Mouse (Mus musculus) hindbrain, postnatal 0 days (tissue): ENCODE data around the gene Fgfr2. TPM values are rescaled to one million over a fixed set of nuclear protein-coding genes. Genes with fewer than 3 reads are reported as not detected.

Source experiments
- ATAC-seq: fragments of 200-750 bp; cut with Nextera tagmentation; 2 replicates; pipeline ENCODE4 v1.8.0; 2017; ENCODE audit warnings: mild to moderate bottlenecking, moderate TSS enrichment, moderate library complexity
- DNase-seq: peaks from one replicate; pipeline ENCODE4 v3.0.0-alpha.2; 2015; ENCODE audit warnings: low spot score
- H3K27ac ChIP-seq: fragments of 300-500 bp; sonication (generic); 2 replicates; pipeline ENCODE4 v1.5.1; 2014; ENCODE audit warnings: mild to moderate bottlenecking
- H3K27me3 ChIP-seq: fragments of 300-500 bp; sonication (generic); 2 replicates; pipeline ENCODE4 v1.6.1; 2014; ENCODE audit warnings: low read length, mixed read lengths; ENCODE audit not compliant: insufficient read depth
- H3K36me3 ChIP-seq: fragments of 300-500 bp; sonication (generic); 2 replicates; pipeline ENCODE4 v1.6.1; 2014; ENCODE audit warnings: low read length, mixed read lengths; ENCODE audit not compliant: insufficient read depth
- H3K4me1 ChIP-seq: fragments of 300-500 bp; sonication (generic); 2 replicates; pipeline ENCODE4 v1.6.1; 2014; ENCODE audit warnings: antibody characterized with exemption, low read length, mixed read lengths; ENCODE audit not compliant: insufficient read depth
- H3K4me2 ChIP-seq: fragments of 300-500 bp; sonication (generic); 2 replicates; pipeline ENCODE4 v1.6.1; 2014; ENCODE audit warnings: low read depth, mild to moderate bottlenecking, low read length, moderate library complexity, mixed read lengths
- H3K4me3 ChIP-seq: fragments of 300-500 bp; sonication (generic); 2 replicates; pipeline ENCODE4 v1.5.1; 2014; ENCODE audit warnings: low read length
- H3K9ac ChIP-seq: fragments of 300-500 bp; sonication (generic); replicated peaks from 2 replicates; pipeline ENCODE4 v1.6.1; 2014; ENCODE audit warnings: mild to moderate bottlenecking, low read length, moderate library complexity, mixed read lengths
- H3K9me3 ChIP-seq: fragments of 300-500 bp; sonication (generic); 2 replicates; pipeline ENCODE4 v1.6.1; 2016; ENCODE audit warnings: low read length, mixed read lengths
- CTCF ChIP-seq: IDR thresholded peaks from 2 replicates; pipeline ENCODE4 v1.5.1; 2016; ENCODE audit warnings: antibody characterized with exemption, control low read depth, low read depth
- WGBS: fragments of 180-500 bp; shearing (Covaris S2); extraction: QIAGEN DNeasy Blood & Tissue Kit; methylation state at CpG from one replicate; pipeline ENCODE4 v1.1.7; 2014; 5-methylcytosine and 5-hydroxymethylcytosine counted together
- polyA plus RNA-seq: library from polyadenylated mRNA; unstranded; fragments of >200 nt; fragmentation: Nextera tagmentation; extraction: Ambion mirVana; gene quantifications from 2 replicates; pipeline ENCODE4 v1.2.1, GENCODE M21; 2015
- total RNA-seq: library from RNA; depleted of rRNA; stranded (reverse); fragments of >200 nt; gene quantifications from 2 replicates; pipeline ENCODE4 v1.2.3, GENCODE M21; 2014

Gene Fgfr2
- total and polyA plus RNA-seq, 2 experiments from 2014 or later: 17.3 to 49.0 TPM

DNA sequence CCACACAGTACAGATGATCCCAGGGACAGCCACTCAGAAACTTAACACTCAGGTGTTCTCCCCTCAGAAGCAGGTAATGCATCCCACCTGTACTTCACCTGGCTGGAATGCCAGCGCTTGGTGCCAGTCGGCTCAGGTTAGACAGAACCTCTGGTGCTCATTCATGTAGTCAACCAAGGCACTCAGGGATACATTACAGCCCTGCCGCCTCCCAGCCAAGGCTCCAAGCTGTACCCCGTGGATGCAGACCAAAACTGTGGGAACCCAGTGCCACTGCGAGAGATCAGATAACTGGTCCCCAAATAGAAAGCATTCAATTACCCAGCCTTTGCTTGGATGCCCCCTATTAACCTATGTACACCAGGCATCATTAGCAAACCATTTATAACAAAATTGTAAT lies 846.9 kb downstream of the Fgfr2 start:
- 0 out of 2 replicates have a peak, but pooled peaks cover under 1% of the 10 kb centered on the region for H3K4me1 ChIP-seq
- H3K9ac ChIP-seq: no peak overlapping the region
- no peak overlapping the region for H3K4me3 ChIP-seq
- no peaks in the 10 kb centered on the region for H3K9me3 ChIP-seq
- DNase-seq: no peak
- H3K36me3 ChIP-seq: no peaks in the 10 kb centered on the region
- TF ChIP-seq CTCF: no peak
- no peak for ATAC-seq
- 79% methylated on average over 5 of the region's 5 CpGs for WGBS
- no peak overlapping the region for H3K4me2 ChIP-seq
- no peaks in the 10 kb centered on the region for H3K27me3 ChIP-seq
- no peak overlapping the region for H3K27ac ChIP-seq

DNA sequence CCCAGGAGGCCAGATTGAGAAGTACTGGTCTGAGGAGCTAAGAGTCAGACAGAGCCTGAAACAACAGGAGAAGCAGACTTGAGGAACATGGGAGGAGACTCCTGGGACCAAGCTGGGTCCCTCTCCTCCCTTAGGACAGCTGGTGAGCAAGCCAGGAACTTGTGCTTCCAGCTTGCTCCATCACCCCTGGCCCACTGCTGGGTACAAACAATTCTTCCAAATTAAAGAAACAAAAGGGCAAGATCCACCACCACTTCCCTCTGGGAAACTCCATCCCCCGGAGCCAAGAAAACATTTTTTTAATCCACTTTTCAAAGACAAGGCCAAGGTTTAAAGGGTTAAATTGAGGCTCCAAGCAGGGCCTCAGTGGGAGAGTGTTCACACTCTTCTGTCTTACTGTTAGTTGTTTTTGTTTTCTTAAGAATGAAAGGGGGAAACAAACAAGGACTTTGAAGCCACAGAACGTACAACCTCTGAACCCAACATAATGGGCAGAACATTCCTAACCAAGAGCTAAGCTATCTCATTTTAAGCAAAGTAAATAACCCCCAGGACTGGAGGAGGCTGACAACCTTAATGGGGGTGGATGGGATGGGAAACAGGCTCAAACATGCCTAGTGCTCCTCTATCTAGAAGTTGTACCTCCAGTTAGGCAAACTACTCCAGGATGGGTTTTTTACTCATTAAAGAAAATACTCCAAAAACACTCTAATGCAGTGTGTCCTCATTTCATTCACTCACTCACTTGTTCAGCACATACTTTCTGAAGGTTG lies 849.2 kb downstream of the Fgfr2 start:
- Histone ChIP-seq H3K36me3 (no peaks in the 10 kb centered on the region), H3K4me2 (no peak overlapping the region), H3K4me3 (no peak overlapping the region), H3K4me1 (no peaks in the 10 kb centered on the region), H3K27ac (no peak overlapping the region), H3K27me3 (no peaks in the 10 kb centered on the region), H3K9me3 (no peaks in the 10 kb centered on the region), H3K9ac (no peak overlapping the region)
- WGBS: 43% methylated on average over 2 of the region's 2 CpGs
- ATAC-seq (no peak), DNase-seq (no peak)
- TF ChIP-seq CTCF: no peak

DNA sequence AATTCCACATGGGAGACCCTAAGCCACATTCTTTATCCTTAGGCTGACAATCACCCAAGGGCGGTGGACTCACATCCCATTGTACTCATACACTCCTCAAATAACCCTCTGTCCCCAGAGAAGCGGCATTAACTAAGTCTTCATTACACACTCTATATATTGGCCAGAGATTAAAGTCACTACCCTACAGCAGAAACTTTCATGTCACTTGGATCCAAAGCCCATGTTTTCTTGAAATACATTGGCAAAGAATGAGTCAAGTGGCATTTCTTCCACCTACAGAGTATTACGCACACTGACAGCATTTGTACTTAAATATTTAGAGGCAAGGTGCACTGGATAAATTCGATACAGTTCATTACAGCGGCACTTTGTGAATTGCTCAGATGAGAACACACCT lies 850.2 kb downstream of the Fgfr2 start:
- H3K4me3 ChIP-seq: no peak overlapping the region

DNA sequence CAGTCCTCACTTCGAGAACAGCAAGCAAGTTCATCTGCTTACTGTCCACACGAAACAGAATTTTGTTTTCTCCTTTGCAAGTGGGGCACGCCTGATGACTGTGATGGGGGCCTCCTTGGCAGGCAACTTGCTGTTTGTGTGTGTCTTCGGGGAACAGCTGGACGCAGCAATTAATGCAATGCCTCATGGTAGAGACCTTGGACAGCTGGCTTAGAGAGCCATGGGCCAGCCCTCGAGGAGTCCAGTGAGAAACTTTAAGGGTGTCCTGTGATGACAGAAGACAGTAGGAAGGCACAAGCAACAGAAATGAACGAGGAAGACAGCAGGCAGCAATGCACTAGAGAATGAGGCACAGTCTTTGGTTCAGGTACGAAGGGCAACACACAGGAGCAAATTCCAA lies 852.8 kb downstream of the Fgfr2 start:
- Histone ChIP-seq H3K4me3 (no peak overlapping the region), H3K9me3 (no peaks in the 10 kb centered on the region), H3K36me3 (no peaks in the 10 kb centered on the region), H3K27ac (no peak overlapping the region), H3K4me1 (0 out of 2 replicates have a peak, but pooled peaks cover 4% of the 10 kb centered on the region), H3K27me3 (no peaks in the 10 kb centered on the region), H3K9ac (no peak overlapping the region), H3K4me2 (no peak overlapping the region)
- 78% methylated on average over 8 of the region's 8 CpGs for WGBS
- DNase-seq (no peak), ATAC-seq (no peak)
- TF ChIP-seq CTCF: no peak

More for the DNA sequence above, 850.2 kb downstream of the Fgfr2 start:
- Histone ChIP-seq H3K27me3 (no peaks in the 10 kb centered on the region), H3K4me2 (no peak overlapping the region), H3K27ac (no peak overlapping the region), H3K9me3 (no peaks in the 10 kb centered on the region), H3K4me1 (no peaks in the 10 kb centered on the region), H3K9ac (no peak overlapping the region), H3K36me3 (no peaks in the 10 kb centered on the region)
- ATAC-seq: no peak
- 95% methylated on average over 5 of the region's 5 CpGs for WGBS
- DNase-seq: no peak
- no peak for TF ChIP-seq CTCF

DNA sequence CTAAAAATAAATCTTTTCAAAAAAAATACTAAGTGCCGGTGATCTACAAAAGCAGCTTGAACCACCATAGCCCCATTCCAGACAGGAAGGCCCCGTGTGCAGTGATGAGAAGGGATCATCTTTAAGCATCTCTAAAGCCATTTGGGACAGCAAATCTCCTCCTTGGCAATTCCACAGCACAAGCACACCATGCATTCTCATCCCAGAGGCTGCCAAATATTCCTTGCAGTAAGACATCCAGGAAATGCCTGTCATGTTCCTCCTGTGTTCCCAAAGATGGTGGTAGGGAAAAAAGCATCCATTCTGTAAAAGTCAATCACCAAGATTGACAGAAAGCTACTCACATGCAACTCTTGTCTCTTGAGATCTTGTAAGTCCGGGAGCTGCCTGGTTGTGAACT lies 853.5 kb downstream of the Fgfr2 start:
- no peaks in the 10 kb centered on the region for H3K36me3 ChIP-seq
- no peak overlapping the region for H3K9ac ChIP-seq
- H3K27ac ChIP-seq: no peak overlapping the region
- H3K9me3 ChIP-seq: no peaks in the 10 kb centered on the region
- no peak overlapping the region for H3K4me2 ChIP-seq
- no peaks in the 10 kb centered on the region for H3K27me3 ChIP-seq
- no peak overlapping the region for H3K4me3 ChIP-seq
- DNase-seq: no peak
- no peak for ATAC-seq
- H3K4me1 ChIP-seq: 0 out of 2 replicates have a peak, but pooled peaks cover 4% of the 10 kb centered on the region
- WGBS: 67% methylated on average over 3 of the region's 3 CpGs
- TF ChIP-seq CTCF: no peak

DNA sequence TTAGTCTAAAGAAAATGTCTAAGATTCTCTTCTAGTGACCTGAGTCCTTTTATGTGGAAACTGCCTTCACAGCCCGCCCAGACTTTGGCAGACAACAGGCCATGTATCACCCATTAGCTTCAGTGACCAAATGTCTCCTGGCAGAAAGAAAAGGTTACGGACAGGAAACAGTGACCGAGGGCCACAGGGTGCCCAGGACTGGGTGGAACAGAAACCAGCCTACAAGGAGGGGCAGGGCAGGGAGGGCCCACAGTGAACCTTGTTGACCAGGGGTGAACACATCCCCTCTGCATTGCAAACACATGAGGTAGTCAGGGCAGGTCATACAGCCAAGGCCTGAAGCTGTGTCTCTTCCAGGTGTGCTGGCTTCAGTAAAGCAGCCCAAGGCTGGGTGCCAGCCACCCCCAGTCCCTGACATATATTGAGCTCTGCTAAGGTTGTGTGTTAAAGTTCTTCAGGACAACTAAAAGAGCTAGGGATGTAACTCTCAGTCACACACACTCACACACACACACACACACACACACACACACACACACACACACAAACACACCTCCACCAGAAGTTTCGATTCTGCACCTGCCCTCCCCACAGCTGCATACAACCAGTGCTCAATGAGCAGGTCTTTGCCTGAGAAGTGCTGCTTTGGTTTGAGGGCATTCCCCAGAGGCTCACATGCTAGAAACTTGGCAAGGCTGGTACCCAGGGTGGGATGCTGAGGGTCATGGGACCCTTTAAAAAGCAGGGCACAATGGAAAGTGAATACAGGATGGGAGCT lies 855.2 kb downstream of the Fgfr2 start:
- Histone ChIP-seq H3K9me3 (no peaks in the 10 kb centered on the region), H3K4me3 (no peak overlapping the region), H3K4me1 (0 out of 2 replicates have a peak, but pooled peaks cover 4% of the 10 kb centered on the region), H3K4me2 (no peak overlapping the region), H3K27me3 (no peaks in the 10 kb centered on the region), H3K27ac (no peak overlapping the region), H3K36me3 (no peaks in the 10 kb centered on the region), H3K9ac (no peak overlapping the region)
- TF ChIP-seq CTCF: no peak
- DNase-seq (no peak), ATAC-seq (no peak)
- 89% methylated on average over 4 of the region's 4 CpGs for WGBS
